Mouse (Mus musculus): Measurements from ENCODE around the gene Rab24.

DNA sequence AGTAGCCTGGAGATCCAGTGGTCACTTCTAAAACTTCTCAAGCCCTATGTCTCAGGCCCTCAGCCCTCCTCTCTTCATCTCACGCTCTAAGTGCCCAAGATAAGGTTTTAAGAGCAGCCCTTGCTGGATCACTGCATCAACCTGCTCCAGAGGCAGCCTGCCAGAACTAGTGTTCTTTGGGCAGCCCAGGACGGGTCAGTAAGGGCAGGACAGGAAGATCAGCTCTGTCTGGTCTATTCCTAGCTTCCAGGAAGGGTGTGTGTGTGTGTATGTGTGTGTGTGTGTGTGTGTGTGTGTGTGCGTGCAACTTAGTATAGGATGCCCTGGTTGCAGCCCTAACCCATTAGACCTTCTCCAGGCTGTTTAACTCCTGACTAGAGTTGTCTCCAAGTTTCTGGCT is 48.5 kb upstream of the Rab24 start:
- TF ChIP-seq CTCF (IDR thresholded peaks at IDR 0.05; ENCODE audit: control insufficient read depth, insufficient read depth, low read length) (no peak), POLR2A (IDR thresholded peaks at IDR 0.05; ENCODE audit: borderline replicate concordance, control insufficient read depth, low read depth, low read length) (no peak)

Measured in bone marrow, adult 2 months (tissue).